Mouse (Mus musculus): Measurements from ENCODE around the gene Slc7a10. TPM values are rescaled to one million over a fixed set of nuclear protein-coding genes. Genes with fewer than 3 reads are reported as not detected.

Slc7a10 gene
- polyA plus RNA-seq (2012; rRNA removed) (7.5 and 9.1 TPM in 2 replicates), polyA plus RNA-seq (2014; fragmentation: Nextera tagmentation; extraction: Ambion mirVana) (2.7 and 3.2 TPM in 2 replicates)

- Histone ChIP-seq H3K4me2 (replicated peaks; ENCODE audit: low read depth, low read length, severe bottlenecking) (peak within 1 kb of the TSS; percentile 66), H3K4me3 (replicated peaks; ENCODE audit: low read length) (peak within 1 kb of the TSS; percentile 36), H3K4me1 (ENCODE audit: control insufficient read depth, insufficient read depth, low read length) (0 out of 2 replicates have a peak, but pooled peaks cover 5% of the 10 kb centered on the region), H3K27me3 (ENCODE audit: control insufficient read depth, insufficient read depth, low read length) (peaks cover 44% of the 10 kb centered on the region), H3K36me3 (ENCODE audit: control insufficient read depth, insufficient read depth, low read length) (no peaks in the 10 kb centered on the region), H3K9ac (ENCODE audit: low read depth, low read length, severe bottlenecking) (peak within 1 kb of the TSS; percentile 52), H3K9me3 (ENCODE audit: control insufficient read depth, low read length) (peaks cover 11% of the 10 kb centered on the region), H3K27ac (replicated peaks; ENCODE audit: low read depth, low read length) (no peak within 1 kb of the TSS)
- no peak for DNase-seq (ENCODE audit: low spot score)
- no peak for TF ChIP-seq POLR2A (IDR thresholded peaks at IDR 0.05; ENCODE audit: borderline replicate concordance, extremely low read depth, insufficient read depth, insufficient read length)
- WGBS = under 1% methylated on average over 36 of the region's 43 CpGs
- 0 out of 2 replicates have a peak, but pooled peaks have one; percentile 32 for ATAC-seq (ENCODE audit: low FRiP score, low read depth)
Measured at GRCm38 (mm10) chr7:35185889-35186569, at the start of gene Slc7a10. Gene Slc7a10, plus strand, starts transcription at chr7:35186385.

GRCm38 (mm10) chr7:35137524-35137923, 48.7 kb upstream of the Slc7a10 start:
- Histone ChIP-seq H3K27me3 (ENCODE audit: control insufficient read depth, insufficient read depth, low read length) (no peaks in the 10 kb centered on the region), H3K4me1 (ENCODE audit: control insufficient read depth, insufficient read depth, low read length) (no peaks in the 10 kb centered on the region), H3K4me3 (replicated peaks; ENCODE audit: low read length) (no peak overlapping the region), H3K9ac (ENCODE audit: low read depth, low read length, severe bottlenecking) (no peak overlapping the region), H3K36me3 (ENCODE audit: control insufficient read depth, insufficient read depth, low read length) (no peaks in the 10 kb centered on the region), H3K9me3 (ENCODE audit: control insufficient read depth, low read length) (no peaks in the 10 kb centered on the region), H3K27ac (replicated peaks; ENCODE audit: low read depth, low read length) (no peak overlapping the region), H3K4me2 (replicated peaks; ENCODE audit: low read depth, low read length, severe bottlenecking) (no peak overlapping the region)
- DNase-seq (ENCODE audit: low spot score) (no peak), ATAC-seq (ENCODE audit: low FRiP score, low read depth) (no peak)
- TF ChIP-seq POLR2A (IDR thresholded peaks at IDR 0.05; ENCODE audit: borderline replicate concordance, extremely low read depth, insufficient read depth, insufficient read length) = no peak
- WGBS = 82% methylated on average over 1 of the region's 1 CpGs

- 53% methylated on average over 4 of the region's 4 CpGs for WGBS
- Histone ChIP-seq H3K27ac (replicated peaks; ENCODE audit: low read depth, low read length) (no peak overlapping the region), H3K9me3 (ENCODE audit: control insufficient read depth, low read length) (no peaks in the 10 kb centered on the region), H3K27me3 (ENCODE audit: control insufficient read depth, insufficient read depth, low read length) (no peaks in the 10 kb centered on the region), H3K4me3 (replicated peaks; ENCODE audit: low read length) (no peak overlapping the region), H3K4me2 (replicated peaks; ENCODE audit: low read depth, low read length, severe bottlenecking) (no peak overlapping the region), H3K36me3 (ENCODE audit: control insufficient read depth, insufficient read depth, low read length) (no peaks in the 10 kb centered on the region), H3K9ac (ENCODE audit: low read depth, low read length, severe bottlenecking) (no peak overlapping the region), H3K4me1 (ENCODE audit: control insufficient read depth, insufficient read depth, low read length) (no peaks in the 10 kb centered on the region)
- no peak for ATAC-seq (ENCODE audit: low FRiP score, low read depth)
- no peak for TF ChIP-seq POLR2A (IDR thresholded peaks at IDR 0.05; ENCODE audit: borderline replicate concordance, extremely low read depth, insufficient read depth, insufficient read length)
- DNase-seq (ENCODE audit: low spot score) = no peak
Measured at GRCm38 (mm10) chr7:35138481-35138880, 47.7 kb upstream of the Slc7a10 start.

- 76% methylated on average over 5 of the region's 5 CpGs for WGBS
- Histone ChIP-seq H3K4me2 (replicated peaks; ENCODE audit: low read depth, low read length, severe bottlenecking) (no peak overlapping the region), H3K4me3 (replicated peaks; ENCODE audit: low read length) (no peak overlapping the region), H3K4me1 (ENCODE audit: control insufficient read depth, insufficient read depth, low read length) (no peaks in the 10 kb centered on the region), H3K27ac (replicated peaks; ENCODE audit: low read depth, low read length) (no peak overlapping the region), H3K9me3 (ENCODE audit: control insufficient read depth, low read length) (no peaks in the 10 kb centered on the region), H3K36me3 (ENCODE audit: control insufficient read depth, insufficient read depth, low read length) (no peaks in the 10 kb centered on the region), H3K9ac (ENCODE audit: low read depth, low read length, severe bottlenecking) (no peak overlapping the region), H3K27me3 (ENCODE audit: control insufficient read depth, insufficient read depth, low read length) (no peaks in the 10 kb centered on the region)
- no peak for TF ChIP-seq POLR2A (IDR thresholded peaks at IDR 0.05; ENCODE audit: borderline replicate concordance, extremely low read depth, insufficient read depth, insufficient read length)
- DNase-seq (ENCODE audit: low spot score) (no peak), ATAC-seq (ENCODE audit: low FRiP score, low read depth) (no peak)
Measured at GRCm38 (mm10) chr7:35139880-35140279, 46.3 kb upstream of the Slc7a10 start.

GRCm38 (mm10) chr7:35141519-35141918, 44.7 kb upstream of the Slc7a10 start:
- ATAC-seq (ENCODE audit: low FRiP score, low read depth) = no peak
- TF ChIP-seq POLR2A (IDR thresholded peaks at IDR 0.05; ENCODE audit: borderline replicate concordance, extremely low read depth, insufficient read depth, insufficient read length) = no peak
- 49% methylated on average over 5 of the region's 5 CpGs for WGBS

More at GRCm38 (mm10) chr7:35141519-35141918, 44.7 kb upstream of the Slc7a10 start:
- Histone ChIP-seq H3K36me3 (ENCODE audit: control insufficient read depth, insufficient read depth, low read length) (no peaks in the 10 kb centered on the region), H3K4me3 (replicated peaks; ENCODE audit: low read length) (no peak overlapping the region), H3K27ac (replicated peaks; ENCODE audit: low read depth, low read length) (no peak overlapping the region), H3K4me2 (replicated peaks; ENCODE audit: low read depth, low read length, severe bottlenecking) (no peak overlapping the region), H3K9me3 (ENCODE audit: control insufficient read depth, low read length) (no peaks in the 10 kb centered on the region), H3K9ac (ENCODE audit: low read depth, low read length, severe bottlenecking) (no peak overlapping the region), H3K27me3 (ENCODE audit: control insufficient read depth, insufficient read depth, low read length) (no peaks in the 10 kb centered on the region), H3K4me1 (ENCODE audit: control insufficient read depth, insufficient read depth, low read length) (no peaks in the 10 kb centered on the region)
- DNase-seq (ENCODE audit: low spot score) = no peak

Data from limb, embryonic 14.5 days (tissue).